Mouse (Mus musculus) hindbrain, embryonic 16.5 days (tissue): ENCODE data around the gene Flrt1. TPM values are rescaled to one million over a fixed set of nuclear protein-coding genes. Genes with fewer than 3 reads are reported as not detected.

ENCODE experiments used
- ATAC-seq: fragments of 200-750 bp; cut with Nextera tagmentation; 2 replicates; pipeline ENCODE4 v1.8.0; 2017; ENCODE audit warnings: moderate TSS enrichment, moderate library complexity
- H3K27ac ChIP-seq: fragments of 300-500 bp; sonication (generic); 2 replicates; pipeline ENCODE4 v1.5.1; 2014; ENCODE audit warnings: low read depth, mild to moderate bottlenecking, control low read depth, low read length, moderate library complexity
- H3K27me3 ChIP-seq: fragments of 300-500 bp; sonication (generic); replicated peaks from 2 replicates; pipeline ENCODE4 v1.6.1; 2014; ENCODE audit warnings: low read length; ENCODE audit not compliant: control insufficient read depth, insufficient read depth
- H3K36me3 ChIP-seq: fragments of 300-500 bp; sonication (generic); 2 replicates; pipeline ENCODE4 v1.6.1; 2014; ENCODE audit warnings: mild to moderate bottlenecking, low read length, moderate library complexity, mixed read lengths; ENCODE audit not compliant: control insufficient read depth, insufficient read depth
- H3K4me1 ChIP-seq: fragments of 300-500 bp; sonication (generic); 2 replicates; pipeline ENCODE4 v1.6.1; 2014; ENCODE audit warnings: low read depth, low read length; ENCODE audit not compliant: control insufficient read depth, insufficient read depth
- H3K4me2 ChIP-seq: fragments of 300-500 bp; sonication (generic); 2 replicates; pipeline ENCODE4 v1.6.1; 2014; ENCODE audit warnings: mild to moderate bottlenecking, low read length, control low read depth, moderate library complexity
- H3K4me3 ChIP-seq: fragments of 300-500 bp; sonication (generic); 2 replicates; pipeline ENCODE4 v1.5.1; 2014; ENCODE audit warnings: mild to moderate bottlenecking, low read length, control low read depth, moderate library complexity
- H3K9ac ChIP-seq: fragments of 300-500 bp; sonication (generic); 2 replicates; pipeline ENCODE4 v1.6.1; 2014; ENCODE audit warnings: low read depth, mild to moderate bottlenecking, control low read depth, low read length, moderate library complexity
- H3K9me3 ChIP-seq: fragments of 300-500 bp; sonication (generic); 2 replicates; pipeline ENCODE4 v1.6.1; 2014; ENCODE audit warnings: mild to moderate bottlenecking, low read length, moderate library complexity; ENCODE audit not compliant: control insufficient read depth
- WGBS: fragments of 180-500 bp; shearing (Covaris S2); extraction: QIAGEN DNeasy Blood & Tissue Kit; methylation state at CpG from one replicate; pipeline ENCODE4 v1.1.7; 2014; 5-methylcytosine and 5-hydroxymethylcytosine counted together
- polyA plus RNA-seq: library from polyadenylated mRNA; unstranded; fragments of >200 nt; fragmentation: Nextera tagmentation; extraction: Ambion mirVana; gene quantifications from 2 replicates; pipeline ENCODE4 v1.2.1, GENCODE M21; 2015

Flrt1 gene
- polyA plus RNA-seq, 1 experiment from 2014 or later, result 8.8 TPM

GRCm38 (mm10) chr19:7111309-7111708 lies 5.8 kb upstream of the Flrt1 start:
- ATAC-seq, result no peak
- no peak overlapping the region for H3K4me2 ChIP-seq
- no peaks in the 10 kb centered on the region for H3K9me3 ChIP-seq
- no peaks in the 10 kb centered on the region for H3K36me3 ChIP-seq
- no peak overlapping the region for H3K9ac ChIP-seq
- H3K27me3 ChIP-seq, result no peaks in the 10 kb centered on the region
- H3K4me1 ChIP-seq, result peaks cover 31% of the 10 kb centered on the region
- 86% methylated on average over 6 of the region's 6 CpGs for WGBS
- H3K4me3 ChIP-seq, result no peak overlapping the region
- no peak overlapping the region for H3K27ac ChIP-seq

DNA sequence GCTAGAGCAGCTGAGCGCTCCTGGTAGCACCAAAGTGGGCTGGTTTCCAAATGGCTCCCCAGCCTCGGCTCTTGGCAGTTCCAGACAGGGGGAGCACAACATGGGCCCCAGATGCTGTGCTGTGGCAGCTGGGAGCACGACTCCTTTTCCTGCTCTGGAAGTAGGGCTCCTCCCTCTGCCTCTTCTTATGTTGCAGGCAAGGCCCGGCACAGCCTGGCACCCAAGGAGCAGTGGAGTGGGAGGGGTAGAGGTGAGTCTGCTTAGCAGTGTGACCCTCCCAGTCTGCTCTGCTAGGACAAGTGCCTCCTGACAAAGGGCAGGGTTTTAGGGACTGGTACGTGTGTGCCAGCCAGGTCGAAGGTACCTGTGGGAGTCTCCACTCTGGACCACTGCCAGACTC lies 5.3 kb upstream of the Flrt1 start:
- ATAC-seq, result no peak
- Histone ChIP-seq H3K9ac (no peak overlapping the region), H3K36me3 (no peaks in the 10 kb centered on the region), H3K4me1 (peaks cover 31% of the 10 kb centered on the region), H3K9me3 (no peaks in the 10 kb centered on the region), H3K4me3 (no peak overlapping the region), H3K27ac (no peak overlapping the region), H3K4me2 (no peak overlapping the region), H3K27me3 (no peaks in the 10 kb centered on the region)
- 47% methylated on average over 6 of the region's 6 CpGs for WGBS

- H3K27ac ChIP-seq, result no peak overlapping the region
- WGBS, result 18% methylated on average over 5 of the region's 5 CpGs
- H3K4me3 ChIP-seq, result no peak overlapping the region
- peaks cover 36% of the 10 kb centered on the region for H3K4me1 ChIP-seq
- no peak overlapping the region for H3K9ac ChIP-seq
- no peaks in the 10 kb centered on the region for H3K9me3 ChIP-seq
- no peaks in the 10 kb centered on the region for H3K36me3 ChIP-seq
- no peak overlapping the region for H3K4me2 ChIP-seq
- H3K27me3 ChIP-seq, result no peaks in the 10 kb centered on the region
- no peak for ATAC-seq
These were observed 4.6 kb upstream of the Flrt1 start for GRCm38 (mm10) chr19:7110097-7110496.

GRCm38 (mm10) chr19:7108114-7108905 lies 2.8 kb upstream of the Flrt1 start:
- H3K36me3 ChIP-seq, result no peaks in the 10 kb centered on the region

GRCm38 (mm10) chr19:7107174-7107573 lies 1.6 kb upstream of the Flrt1 start:
- no peaks in the 10 kb centered on the region for H3K27me3 ChIP-seq
- ATAC-seq, result no peak
- no peaks in the 10 kb centered on the region for H3K9me3 ChIP-seq
- peaks cover 48% of the 10 kb centered on the region for H3K4me1 ChIP-seq
- 86% methylated on average over 4 of the region's 4 CpGs for WGBS
- H3K27ac ChIP-seq, result no peak overlapping the region
- no peaks in the 10 kb centered on the region for H3K36me3 ChIP-seq
- no peak overlapping the region for H3K9ac ChIP-seq
- H3K4me3 ChIP-seq, result no peak overlapping the region
- H3K4me2 ChIP-seq, result no peak overlapping the region

More at GRCm38 (mm10) chr19:7108114-7108905, 2.8 kb upstream of the Flrt1 start:
- H3K4me1 ChIP-seq, result peaks cover 38% of the 10 kb centered on the region
- H3K9ac ChIP-seq, result no peak overlapping the region
- WGBS, result 49% methylated on average over 6 of the region's 6 CpGs
- H3K9me3 ChIP-seq, result no peaks in the 10 kb centered on the region
- no peaks in the 10 kb centered on the region for H3K27me3 ChIP-seq
- no peak overlapping the region for H3K4me3 ChIP-seq
- no peak for ATAC-seq
- no peak overlapping the region for H3K27ac ChIP-seq
- H3K4me2 ChIP-seq, result no peak overlapping the region

- ATAC-seq, result no peak
- no peaks in the 10 kb centered on the region for H3K27me3 ChIP-seq
- H3K4me3 ChIP-seq, result no peak overlapping the region
- no peak overlapping the region for H3K9ac ChIP-seq
- peaks cover 51% of the 10 kb centered on the region for H3K4me1 ChIP-seq
- H3K9me3 ChIP-seq, result no peaks in the 10 kb centered on the region
- no peaks in the 10 kb centered on the region for H3K36me3 ChIP-seq
- no peak overlapping the region for H3K27ac ChIP-seq
- H3K4me2 ChIP-seq, result no peak overlapping the region
- WGBS, result 90% methylated on average over 2 of the region's 2 CpGs
These were observed 1.0 kb upstream of the Flrt1 start for GRCm38 (mm10) chr19:7106566-7106965.

- Histone ChIP-seq H3K27me3 (no peaks in the 10 kb centered on the region), H3K4me1 (peaks cover 37% of the 10 kb centered on the region), H3K27ac (peak overlapping the region; percentile 6; the same call in 1 of the 2 replicates), H3K4me3 (no peak overlapping the region), H3K9me3 (no peaks in the 10 kb centered on the region), H3K4me2 (peak overlapping the region; percentile 33), H3K36me3 (no peaks in the 10 kb centered on the region), H3K9ac (peak overlapping the region; percentile 42; the same call in 1 of the 2 replicates)
- ATAC-seq, result peak; percentile 31
- 20% methylated on average over 19 of the region's 19 CpGs for WGBS
These were observed 1.5 kb downstream of the Flrt1 start for GRCm38 (mm10) chr19:7103993-7104401.

DNA sequence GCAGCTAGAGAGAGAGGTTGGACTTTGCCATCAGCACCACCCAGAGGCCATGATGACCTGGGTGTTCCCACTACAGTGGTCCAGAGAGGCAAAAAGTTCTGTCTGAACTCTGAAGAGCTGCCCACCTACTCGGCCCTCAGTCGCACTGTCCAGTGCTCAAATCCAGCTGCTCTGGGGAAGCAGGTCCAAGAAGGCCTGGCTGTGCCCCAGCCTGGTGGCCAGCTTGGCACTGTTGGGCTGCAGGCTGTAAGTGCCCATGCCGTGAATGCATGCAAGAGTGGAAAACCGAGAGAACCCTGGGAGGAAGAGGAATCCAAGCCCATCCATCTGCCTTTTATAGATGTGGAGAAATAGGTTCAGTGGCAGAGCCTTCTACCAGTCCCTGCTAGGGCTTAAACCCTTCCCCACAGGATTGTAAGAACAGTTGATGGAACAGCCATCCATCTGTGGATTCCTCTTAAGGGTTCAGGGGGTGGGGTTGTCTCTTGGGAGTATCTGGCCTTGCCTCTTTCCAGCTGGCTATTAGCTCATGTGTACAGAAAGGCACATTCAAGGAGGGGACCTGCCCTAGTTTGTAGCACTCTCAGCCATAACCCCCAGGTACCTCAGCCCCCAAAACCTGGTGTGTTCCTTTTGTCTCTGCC lies 2.1 kb downstream of the Flrt1 start:
- peak overlapping the region; percentile 28 for H3K9ac ChIP-seq
- H3K27me3 ChIP-seq, result no peaks in the 10 kb centered on the region; the same call in 1 of the 2 replicates
- peaks cover 37% of the 10 kb centered on the region for H3K4me1 ChIP-seq
- WGBS, result 53% methylated on average over 4 of the region's 4 CpGs
- no peaks in the 10 kb centered on the region for H3K9me3 ChIP-seq
- no peak overlapping the region for H3K4me3 ChIP-seq
- peak overlapping the region; percentile 45; the same call in 1 of the 2 replicates for H3K27ac ChIP-seq
- H3K4me2 ChIP-seq, result peak overlapping the region; percentile 33; the same call in 1 of the 2 replicates
- H3K36me3 ChIP-seq, result no peaks in the 10 kb centered on the region
- ATAC-seq, result no peak

DNA sequence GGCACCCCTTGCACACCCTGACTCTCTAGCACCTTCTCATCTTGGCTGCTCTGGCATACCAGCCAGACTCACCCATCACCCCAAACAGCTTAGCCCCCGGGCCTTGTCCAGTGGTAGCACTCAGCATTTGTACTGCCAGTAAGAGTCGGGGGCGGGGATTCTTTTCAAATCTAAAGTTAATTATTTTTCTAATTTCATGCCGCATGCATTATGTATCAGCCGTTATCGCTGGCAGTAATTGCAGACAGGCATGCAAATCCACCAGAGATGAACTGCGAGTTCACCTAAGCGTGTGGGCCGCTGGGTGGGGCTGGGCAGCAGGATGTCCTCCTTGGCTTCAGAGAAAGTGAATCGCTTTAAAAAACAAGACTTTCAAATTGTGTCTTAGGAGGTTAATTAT lies 3.5 kb downstream of the Flrt1 start:
- no peak for ATAC-seq
- Histone ChIP-seq H3K9ac (no peak overlapping the region), H3K4me3 (no peak overlapping the region), H3K4me2 (no peak overlapping the region), H3K9me3 (no peaks in the 10 kb centered on the region), H3K4me1 (peaks cover 32% of the 10 kb centered on the region), H3K36me3 (no peaks in the 10 kb centered on the region), H3K27me3 (peaks cover 3% of the 10 kb centered on the region; the same call in 1 of the 2 replicates), H3K27ac (no peak overlapping the region)
- WGBS, result 49% methylated on average over 10 of the region's 10 CpGs
